Mouse (Mus musculus) heart, embryonic 13.5 days (tissue): Measurements from ENCODE around the gene Cenph. TPM values are rescaled to one million over a fixed set of nuclear protein-coding genes. Genes with fewer than 3 reads are reported as not detected.
A peak's percentile ranks its signal among the peaks of the same experiment; 100 is the strongest.

Experiments used
- ATAC-seq: fragments of 200-750 bp; cut with Nextera tagmentation; 2 replicates; pipeline ENCODE4 v1.8.0; 2017; ENCODE audit warnings: moderate TSS enrichment; ENCODE audit not compliant: insufficient number of reproducible peaks, low FRiP score, low TSS enrichment; ENCODE audit errors: extremely low read depth
- H3K27ac ChIP-seq: fragments of 300-500 bp; sonication (generic); replicated peaks from 2 replicates; pipeline ENCODE4 v1.5.1; 2015; ENCODE audit warnings: moderate library complexity, mild to moderate bottlenecking, inconsistent platforms
- H3K27me3 ChIP-seq: fragments of 300-500 bp; sonication (generic); replicated peaks from 2 replicates; pipeline ENCODE4 v1.6.1; 2015; ENCODE audit warnings: mild to moderate bottlenecking, inconsistent platforms
- H3K36me3 ChIP-seq: fragments of 300-500 bp; sonication (generic); 2 replicates; pipeline ENCODE4 v1.6.1; 2015; ENCODE audit warnings: mild to moderate bottlenecking, inconsistent platforms
- H3K4me1 ChIP-seq: fragments of 300-500 bp; sonication (generic); 2 replicates; pipeline ENCODE4 v1.6.1; 2015; ENCODE audit warnings: inconsistent platforms
- H3K4me2 ChIP-seq: fragments of 300-500 bp; sonication (generic); 2 replicates; pipeline ENCODE4 v1.6.1; 2015; ENCODE audit warnings: inconsistent platforms, mild to moderate bottlenecking, moderate library complexity
- H3K4me3 ChIP-seq: fragments of 300-500 bp; sonication (generic); 2 replicates; pipeline ENCODE4 v1.5.1; 2015; ENCODE audit warnings: moderate library complexity, mild to moderate bottlenecking, inconsistent platforms
- H3K9ac ChIP-seq: fragments of 300-500 bp; sonication (generic); 2 replicates; pipeline ENCODE4 v1.6.1; 2015; ENCODE audit warnings: inconsistent platforms, mild to moderate bottlenecking, moderate library complexity
- H3K9me3 ChIP-seq: fragments of 300-500 bp; sonication (generic); 2 replicates; pipeline ENCODE4 v1.6.1; 2016; ENCODE audit warnings: inconsistent platforms
- WGBS: fragments of 180-500 bp; shearing (Covaris S2); methylation state at CpG from one replicate; pipeline ENCODE4 v1.1.7; 2015; ENCODE audit warnings: mixed read lengths; 5-methylcytosine and 5-hydroxymethylcytosine counted together
- polyA plus RNA-seq: library from polyadenylated mRNA; unstranded; fragments of >200 nt; fragmentation: Nextera tagmentation; extraction: Ambion mirVana; gene quantifications from 2 replicates; pipeline ENCODE4 v1.2.1, GENCODE M21; 2015

Cenph gene
- polyA plus RNA-seq, 1 experiment from 2014 or later: 20.4 TPM

DNA sequence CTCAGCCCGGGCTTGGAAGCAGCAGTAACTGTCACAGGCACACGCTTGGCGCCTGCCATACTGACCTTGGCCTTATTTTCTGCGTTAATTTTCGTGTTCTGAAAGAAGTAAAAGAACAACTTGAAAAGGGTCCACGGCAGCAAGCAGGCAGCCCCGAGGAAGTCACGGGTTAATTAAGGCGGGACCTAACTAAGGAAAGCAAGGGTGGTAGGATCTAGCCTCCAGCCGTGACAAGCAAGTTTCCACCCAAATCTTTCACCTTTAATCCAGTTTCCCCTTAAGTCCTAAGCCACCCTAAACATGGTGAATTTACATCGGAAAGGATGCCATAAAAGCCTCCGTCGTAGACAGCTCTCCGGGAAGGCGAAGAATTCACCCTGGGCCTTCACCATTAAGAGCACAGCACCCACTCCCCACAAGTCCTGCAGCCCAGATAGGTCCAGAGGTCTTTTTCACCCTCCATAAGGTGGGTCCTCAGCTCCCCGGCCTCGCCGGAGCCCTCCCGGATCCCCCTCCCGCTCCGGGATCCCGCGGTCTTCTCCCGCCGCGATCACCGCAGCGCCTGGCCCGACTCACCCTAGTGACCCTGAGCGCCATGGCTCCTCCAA, 10.2 kb upstream of the Cenph start:
- Histone ChIP-seq H3K27me3 (no peaks in the 10 kb centered on the region), H3K27ac (peak overlapping the region; percentile 66), H3K9ac (peak overlapping the region; percentile 94), H3K4me3 (peak overlapping the region; percentile 95), H3K4me2 (peak overlapping the region; percentile 95), H3K9me3 (no peaks in the 10 kb centered on the region), H3K36me3 (peaks cover 41% of the 10 kb centered on the region), H3K4me1 (peaks cover 33% of the 10 kb centered on the region)
- no peak; the same call in 1 of the 2 replicates for ATAC-seq
- WGBS: under 1% methylated on average over 30 of the region's 30 CpGs

DNA sequence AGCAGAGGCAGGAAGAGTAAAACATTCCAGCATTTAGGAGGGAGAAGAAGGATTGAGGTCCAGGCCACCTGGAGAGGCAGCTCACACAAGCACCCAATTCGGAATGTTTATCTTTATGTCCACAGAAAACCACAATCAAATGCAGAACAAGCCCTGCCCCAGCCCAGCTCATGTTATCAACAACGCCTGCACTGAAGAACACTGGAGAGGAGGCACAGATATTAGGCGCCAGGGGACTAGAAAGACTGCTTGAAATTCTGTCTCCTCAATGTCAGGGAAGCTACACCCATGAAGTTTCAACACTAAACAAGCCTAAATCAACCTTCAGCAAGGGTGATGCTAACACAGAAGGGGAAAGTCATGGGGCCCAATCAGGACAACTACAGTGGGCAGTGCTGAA, 1.8 kb upstream of the Cenph start:
- H3K4me1 ChIP-seq: peaks cover 21% of the 10 kb centered on the region
- H3K27ac ChIP-seq: no peak overlapping the region
- no peak for ATAC-seq
- H3K36me3 ChIP-seq: peaks cover 47% of the 10 kb centered on the region
- H3K4me3 ChIP-seq: no peak overlapping the region
- H3K27me3 ChIP-seq: no peaks in the 10 kb centered on the region
- H3K9ac ChIP-seq: no peak overlapping the region
- WGBS: 52% methylated on average over 3 of the region's 3 CpGs
- no peaks in the 10 kb centered on the region for H3K9me3 ChIP-seq
- no peak overlapping the region for H3K4me2 ChIP-seq

DNA sequence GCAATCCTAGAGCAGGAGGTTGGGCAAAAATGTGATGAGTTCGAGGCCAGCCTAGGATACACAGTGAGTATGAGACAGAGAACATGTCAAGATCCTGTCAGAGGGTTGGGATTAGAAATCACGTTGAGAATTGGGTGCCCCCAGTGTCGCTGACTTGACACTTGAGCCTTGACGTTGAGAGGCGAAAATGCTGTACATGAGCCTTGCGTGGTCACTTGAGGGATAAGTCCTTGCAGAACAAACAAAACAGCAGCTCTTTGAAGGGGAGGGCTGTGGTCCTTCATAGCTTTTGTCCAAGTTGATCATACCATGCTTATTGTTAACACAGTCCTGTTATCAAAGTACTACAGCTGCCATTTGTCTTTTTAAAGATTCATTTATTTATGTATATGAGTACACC, 1.0 kb upstream of the Cenph start:
- WGBS: 58% methylated on average over 6 of the region's 6 CpGs
- H3K9me3 ChIP-seq: no peaks in the 10 kb centered on the region
- no peak overlapping the region for H3K27ac ChIP-seq
- peaks cover 48% of the 10 kb centered on the region for H3K36me3 ChIP-seq
- H3K4me1 ChIP-seq: peaks cover 18% of the 10 kb centered on the region
- H3K4me3 ChIP-seq: no peak overlapping the region
- no peaks in the 10 kb centered on the region for H3K27me3 ChIP-seq
- no peak overlapping the region; the same call in 1 of the 2 replicates for H3K9ac ChIP-seq
- H3K4me2 ChIP-seq: peak overlapping the region; percentile 93; the same call in 1 of the 2 replicates
- ATAC-seq: no peak

DNA sequence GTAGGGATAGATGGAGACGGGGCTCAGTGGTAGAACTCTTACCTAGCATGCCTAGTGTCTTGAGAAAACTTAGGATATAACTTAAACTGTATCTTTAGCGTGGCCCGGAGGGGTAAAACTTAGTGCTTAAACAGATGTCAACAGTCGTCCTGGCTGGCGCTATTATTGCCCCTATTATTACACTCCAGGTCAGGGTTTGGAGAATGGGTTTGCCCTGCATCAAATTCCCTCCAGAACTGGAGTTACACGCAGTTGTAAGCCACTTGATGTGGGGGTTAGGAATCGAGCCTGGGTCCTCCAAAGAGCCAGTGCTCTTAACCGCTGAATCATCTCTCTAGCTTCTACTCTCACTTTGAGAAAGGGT, 339 bp upstream of the Cenph start:
- peak overlapping the region; percentile 80 for H3K9ac ChIP-seq
- no peak for ATAC-seq
- no peak overlapping the region; the same call in 1 of the 2 replicates for H3K27ac ChIP-seq
- H3K9me3 ChIP-seq: no peaks in the 10 kb centered on the region
- peaks cover 18% of the 10 kb centered on the region for H3K4me1 ChIP-seq
- peak overlapping the region; percentile 69 for H3K4me3 ChIP-seq
- 14% methylated on average over 8 of the region's 8 CpGs for WGBS
- no peaks in the 10 kb centered on the region for H3K27me3 ChIP-seq
- peaks cover 46% of the 10 kb centered on the region for H3K36me3 ChIP-seq
- H3K4me2 ChIP-seq: peak overlapping the region; percentile 93

DNA sequence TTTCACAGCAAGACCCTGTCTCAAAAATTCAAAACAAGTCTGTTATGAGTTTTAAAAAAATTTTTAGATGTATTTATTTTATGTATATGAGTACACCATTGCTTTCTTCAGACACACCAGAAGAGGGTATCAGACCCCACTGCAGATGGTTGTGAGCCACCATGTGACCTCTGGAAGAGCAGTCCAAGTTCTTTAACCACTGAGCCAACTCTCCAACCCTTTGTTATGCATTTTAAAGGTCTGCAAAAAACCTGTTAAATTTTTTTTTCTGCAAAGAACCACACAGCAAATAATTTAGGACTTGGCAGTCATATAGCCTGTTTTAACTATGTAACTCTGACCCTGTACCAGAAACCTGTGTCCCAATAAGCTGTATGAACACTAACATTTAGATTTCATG, 995 bp downstream of the Cenph start:
- Histone ChIP-seq H3K36me3 (peaks cover 46% of the 10 kb centered on the region), H3K4me3 (peak overlapping the region; percentile 69), H3K9ac (peak overlapping the region; percentile 80), H3K27ac (no peak overlapping the region), H3K4me2 (peak overlapping the region; percentile 93), H3K4me1 (peaks cover 18% of the 10 kb centered on the region), H3K9me3 (no peaks in the 10 kb centered on the region), H3K27me3 (no peaks in the 10 kb centered on the region)
- no peak for ATAC-seq

DNA sequence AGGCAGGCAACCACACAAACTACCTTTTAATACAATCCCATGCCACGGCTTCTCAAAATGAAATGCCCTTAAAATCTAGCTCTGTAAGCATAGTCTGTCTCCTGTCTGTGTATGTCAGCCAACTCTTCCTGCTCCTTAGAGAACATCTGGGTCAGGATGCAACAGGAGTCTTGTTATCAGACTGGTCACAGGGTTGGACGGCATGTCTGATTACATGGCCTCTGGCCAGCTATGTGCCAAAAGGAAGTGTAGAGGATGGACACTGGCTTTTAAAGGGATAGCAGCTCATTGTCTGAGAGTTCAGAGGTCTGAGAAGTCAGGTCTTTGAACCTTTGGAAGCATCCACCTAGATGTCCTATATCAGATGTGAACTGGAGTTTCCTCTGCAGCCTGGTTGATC, 20.4 kb downstream of the Cenph start:
- Histone ChIP-seq H3K27ac (no peak overlapping the region), H3K9ac (no peak overlapping the region), H3K4me1 (no peaks in the 10 kb centered on the region), H3K9me3 (no peaks in the 10 kb centered on the region), H3K4me3 (no peak overlapping the region), H3K36me3 (peaks cover 14% of the 10 kb centered on the region), H3K27me3 (no peaks in the 10 kb centered on the region), H3K4me2 (no peak overlapping the region)
- ATAC-seq: no peak
- WGBS: 44% methylated on average over 2 of the region's 2 CpGs

DNA sequence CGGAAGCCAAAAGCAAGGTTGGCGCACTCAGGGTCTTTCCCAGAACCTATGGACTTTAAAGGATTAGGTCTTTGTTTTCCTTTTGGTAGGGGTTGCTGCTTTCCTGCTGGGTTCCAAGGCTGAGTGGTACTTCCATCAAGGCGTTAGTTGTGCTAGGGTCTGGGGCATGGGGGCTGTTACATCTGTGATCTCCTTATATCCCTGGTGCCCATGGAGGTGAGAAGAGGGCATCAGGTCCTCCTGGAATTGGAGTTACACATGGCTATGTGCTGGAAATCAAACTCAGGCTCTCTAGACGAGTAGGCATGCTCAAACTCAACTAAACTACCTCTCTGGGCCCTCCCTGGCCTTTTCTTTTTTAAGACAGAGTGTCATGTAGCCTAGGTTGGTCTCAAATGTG, 21.5 kb downstream of the Cenph start:
- H3K9ac ChIP-seq: no peak overlapping the region
- H3K4me2 ChIP-seq: no peak overlapping the region
- no peak overlapping the region for H3K4me3 ChIP-seq
- WGBS: 68% methylated on average over 4 of the region's 4 CpGs
- H3K36me3 ChIP-seq: peaks cover 3% of the 10 kb centered on the region
- no peaks in the 10 kb centered on the region for H3K4me1 ChIP-seq
- ATAC-seq: no peak
- H3K27ac ChIP-seq: no peak overlapping the region
- H3K27me3 ChIP-seq: no peaks in the 10 kb centered on the region
- H3K9me3 ChIP-seq: no peaks in the 10 kb centered on the region

DNA sequence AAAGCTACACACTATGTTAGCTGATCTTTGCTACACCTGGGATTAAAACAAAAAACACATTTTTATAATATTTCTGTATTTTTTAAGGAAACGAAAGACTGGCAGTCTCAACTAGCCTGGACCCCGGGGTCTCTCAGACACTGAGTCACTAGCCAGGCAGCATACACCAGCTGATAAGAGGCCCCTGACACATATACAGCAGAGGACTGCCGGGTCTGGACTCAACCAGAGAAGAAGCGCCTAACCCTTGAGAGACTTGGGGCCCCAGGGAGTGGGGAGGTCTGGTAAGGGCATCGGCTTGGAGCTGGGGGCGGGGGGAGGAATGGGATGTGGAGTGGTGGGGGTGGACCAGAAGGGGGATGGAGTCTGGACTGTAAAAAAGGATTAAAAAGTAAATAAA, 22.7 kb downstream of the Cenph start:
- Histone ChIP-seq H3K4me3 (no peak overlapping the region), H3K27ac (no peak overlapping the region), H3K4me2 (no peak overlapping the region), H3K4me1 (no peaks in the 10 kb centered on the region), H3K9me3 (no peaks in the 10 kb centered on the region), H3K9ac (no peak overlapping the region), H3K27me3 (no peaks in the 10 kb centered on the region), H3K36me3 (no peaks in the 10 kb centered on the region)
- no peak for ATAC-seq
- 39% methylated on average over 6 of the region's 6 CpGs for WGBS

DNA sequence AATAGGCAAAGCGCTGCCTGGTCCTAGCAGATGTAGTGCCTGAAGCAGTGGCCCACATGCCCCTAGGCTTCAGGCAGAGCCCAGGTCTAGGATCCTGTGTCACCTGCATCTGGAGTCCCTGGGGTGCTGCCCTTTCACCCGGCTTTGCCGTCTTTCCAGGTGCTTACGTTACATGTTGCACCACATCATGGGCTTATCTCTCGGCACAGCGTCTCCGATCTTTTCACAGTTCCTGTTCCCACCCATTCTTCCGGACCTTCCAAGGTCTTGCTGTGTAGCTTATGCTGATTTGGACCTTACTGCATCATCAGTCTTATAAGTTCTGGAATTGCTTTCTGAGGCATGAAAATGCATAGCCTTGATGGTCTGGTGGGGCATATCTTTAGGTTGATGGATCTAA, 23.2 kb downstream of the Cenph start:
- H3K36me3 ChIP-seq: no peaks in the 10 kb centered on the region
- H3K27ac ChIP-seq: no peak overlapping the region
- no peak overlapping the region for H3K4me2 ChIP-seq
- H3K9me3 ChIP-seq: no peaks in the 10 kb centered on the region
- no peaks in the 10 kb centered on the region for H3K4me1 ChIP-seq
- no peak for ATAC-seq
- no peaks in the 10 kb centered on the region for H3K27me3 ChIP-seq
- WGBS: 72% methylated on average over 8 of the region's 8 CpGs
- H3K4me3 ChIP-seq: no peak overlapping the region
- no peak overlapping the region for H3K9ac ChIP-seq

DNA sequence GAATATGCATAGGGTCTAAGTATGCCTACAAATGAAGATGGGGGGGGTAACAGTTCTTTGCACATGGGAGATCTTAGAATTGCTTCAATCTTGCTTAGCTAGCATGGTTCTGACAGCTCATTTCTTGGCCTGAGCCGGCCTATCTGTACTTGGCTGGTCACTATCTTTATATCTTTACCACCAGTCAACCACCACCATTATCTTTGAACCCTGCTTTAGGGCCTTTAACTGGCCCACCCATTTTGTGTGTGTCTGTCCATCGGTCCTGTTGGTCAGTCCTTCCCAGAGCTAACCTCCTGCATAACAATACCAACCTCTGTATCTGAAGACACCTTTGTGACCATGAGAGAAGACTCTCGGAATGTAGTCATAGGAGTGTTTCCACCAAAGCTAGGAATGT, 24.3 kb downstream of the Cenph start:
- ATAC-seq: no peak
- Histone ChIP-seq H3K27ac (no peak overlapping the region), H3K4me2 (no peak overlapping the region), H3K4me1 (no peaks in the 10 kb centered on the region), H3K9ac (no peak overlapping the region), H3K27me3 (no peaks in the 10 kb centered on the region), H3K4me3 (no peak overlapping the region), H3K9me3 (no peaks in the 10 kb centered on the region), H3K36me3 (no peaks in the 10 kb centered on the region)
- 70% methylated on average over 3 of the region's 3 CpGs for WGBS

DNA sequence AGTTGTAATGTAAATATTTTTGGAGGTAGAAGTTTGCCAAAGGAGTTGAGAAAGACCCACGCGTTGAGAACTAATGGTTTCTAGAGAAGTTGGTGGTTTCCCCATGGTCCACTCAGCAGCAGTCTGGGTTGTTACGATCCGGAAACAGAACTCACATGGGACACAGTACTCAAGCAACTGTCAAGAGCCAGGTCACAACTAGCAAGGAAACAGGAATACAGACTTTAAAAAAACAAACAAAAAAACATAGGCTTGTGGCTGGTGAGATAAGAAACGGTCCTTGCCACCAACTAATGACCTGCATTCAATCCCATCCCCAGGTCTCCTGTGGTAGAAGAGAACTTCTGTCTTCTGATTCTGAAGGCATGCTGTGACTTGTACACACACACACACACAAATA, 24.9 kb downstream of the Cenph start:
- H3K4me2 ChIP-seq: no peak overlapping the region
- H3K36me3 ChIP-seq: no peaks in the 10 kb centered on the region
- H3K9ac ChIP-seq: no peak overlapping the region
- no peak overlapping the region for H3K27ac ChIP-seq
- H3K4me3 ChIP-seq: no peak overlapping the region
- H3K9me3 ChIP-seq: no peaks in the 10 kb centered on the region
- H3K27me3 ChIP-seq: no peaks in the 10 kb centered on the region
- no peaks in the 10 kb centered on the region for H3K4me1 ChIP-seq
- ATAC-seq: no peak
- WGBS: 70% methylated on average over 5 of the region's 5 CpGs

DNA sequence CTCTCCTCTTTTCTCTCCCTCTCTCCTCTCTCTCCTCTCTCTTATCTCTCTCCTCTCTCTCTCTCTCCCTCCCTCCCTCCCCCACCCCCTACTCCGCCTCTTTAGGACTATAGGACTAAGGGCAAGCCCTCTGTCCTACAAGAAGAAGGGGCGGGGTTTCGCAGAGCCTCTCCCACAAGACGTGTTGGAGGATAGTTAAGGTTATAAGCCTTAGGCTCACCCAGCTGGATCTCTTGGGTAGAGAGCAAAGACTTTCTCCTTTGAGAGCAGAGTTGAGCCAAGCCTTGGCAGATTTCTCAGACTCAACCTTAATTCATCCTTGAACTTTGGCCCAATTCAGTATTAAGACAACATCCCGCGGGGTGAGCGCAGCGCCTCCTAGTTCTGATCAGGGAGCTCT, 27.1 kb downstream of the Cenph start:
- ATAC-seq: no peak
- H3K27ac ChIP-seq: no peak overlapping the region
- no peaks in the 10 kb centered on the region for H3K27me3 ChIP-seq
- 44% methylated on average over 8 of the region's 8 CpGs for WGBS
- no peaks in the 10 kb centered on the region for H3K9me3 ChIP-seq
- no peak overlapping the region for H3K4me2 ChIP-seq
- no peak overlapping the region for H3K4me3 ChIP-seq
- H3K36me3 ChIP-seq: no peaks in the 10 kb centered on the region
- H3K9ac ChIP-seq: no peak overlapping the region
- H3K4me1 ChIP-seq: peaks cover 5% of the 10 kb centered on the region
